Mouse (Mus musculus): ENCODE results near the gene Dse.

DNA sequence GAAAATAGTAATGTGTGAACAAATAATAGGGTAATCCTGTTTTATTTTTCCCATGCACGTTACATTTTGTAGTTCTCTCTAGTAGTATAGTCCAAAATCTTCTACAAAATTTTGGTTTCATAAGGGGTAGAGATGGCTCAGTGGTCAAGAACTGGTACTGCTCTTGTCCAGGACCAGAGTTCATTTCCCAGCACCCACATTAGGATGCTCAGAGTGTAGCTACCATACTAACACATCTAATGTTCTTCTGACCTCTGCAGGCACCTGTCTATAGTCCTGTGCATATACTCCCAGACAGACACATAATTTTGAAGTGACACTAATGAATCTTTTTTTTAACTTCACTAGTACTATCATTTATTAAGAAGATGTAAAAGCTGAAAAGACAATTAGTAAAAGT is 1.7 kb downstream of the Dse start:
- TF ChIP-seq CTCF (IDR thresholded peaks at IDR 0.05; ENCODE audit: low read depth), result no peak
- no peak for TF ChIP-seq EP300 (optimal IDR thresholded peaks at IDR 0.05)
